Mouse (Mus musculus) hindlimb bud, embryonic 11.5 days (tissue): ENCODE data around the gene Tcf7l1.

Experiments
- DNase-seq: peaks from one replicate; pipeline ENCODE4 v3.0.0-alpha.2; 2012; ENCODE audit warnings: low read depth, low spot score; ENCODE audit errors: extremely low spot score

The Tcf7l1 gene

DNA sequence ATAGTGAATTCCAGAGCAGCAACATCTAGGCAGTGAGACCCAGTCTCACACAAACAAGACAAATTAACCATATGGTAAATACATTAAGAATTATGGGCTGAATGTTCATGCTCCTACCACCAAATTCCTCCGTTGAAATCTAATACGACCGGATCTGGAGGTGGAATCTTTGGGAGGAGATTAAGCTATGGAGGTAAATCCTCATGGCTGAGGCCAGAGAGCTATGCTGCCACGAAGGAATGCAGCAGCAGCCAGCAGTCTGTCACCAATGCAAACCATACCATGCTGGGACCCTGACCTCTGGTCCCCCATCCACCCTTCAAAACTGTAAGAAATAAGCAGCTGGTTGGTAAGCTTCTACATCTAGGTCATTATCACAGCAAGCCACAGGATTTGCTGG is 41.9 kb downstream of the Tcf7l1 start:
- no peak for DNase-seq

DNA sequence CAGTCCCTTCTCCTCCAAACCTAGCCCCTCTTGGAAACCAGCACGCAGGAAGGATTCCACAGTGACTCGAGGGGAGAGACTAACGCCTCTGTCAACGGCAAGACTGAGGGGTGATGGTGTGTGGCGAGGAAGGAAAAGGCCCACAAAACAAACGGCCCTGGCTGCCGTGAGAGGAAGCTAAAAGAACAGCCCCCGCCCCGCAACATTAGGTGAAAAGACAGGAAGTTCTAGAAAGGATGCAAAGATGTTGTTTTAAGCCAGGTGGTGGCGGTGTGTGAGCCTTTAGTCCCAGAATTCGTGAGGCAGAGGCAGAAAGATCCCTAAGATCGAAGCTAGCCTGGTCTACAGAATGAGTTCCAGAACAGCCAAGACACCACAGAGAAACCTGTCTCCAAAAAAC is 43.3 kb downstream of the Tcf7l1 start:
- DNase-seq: no peak

DNA sequence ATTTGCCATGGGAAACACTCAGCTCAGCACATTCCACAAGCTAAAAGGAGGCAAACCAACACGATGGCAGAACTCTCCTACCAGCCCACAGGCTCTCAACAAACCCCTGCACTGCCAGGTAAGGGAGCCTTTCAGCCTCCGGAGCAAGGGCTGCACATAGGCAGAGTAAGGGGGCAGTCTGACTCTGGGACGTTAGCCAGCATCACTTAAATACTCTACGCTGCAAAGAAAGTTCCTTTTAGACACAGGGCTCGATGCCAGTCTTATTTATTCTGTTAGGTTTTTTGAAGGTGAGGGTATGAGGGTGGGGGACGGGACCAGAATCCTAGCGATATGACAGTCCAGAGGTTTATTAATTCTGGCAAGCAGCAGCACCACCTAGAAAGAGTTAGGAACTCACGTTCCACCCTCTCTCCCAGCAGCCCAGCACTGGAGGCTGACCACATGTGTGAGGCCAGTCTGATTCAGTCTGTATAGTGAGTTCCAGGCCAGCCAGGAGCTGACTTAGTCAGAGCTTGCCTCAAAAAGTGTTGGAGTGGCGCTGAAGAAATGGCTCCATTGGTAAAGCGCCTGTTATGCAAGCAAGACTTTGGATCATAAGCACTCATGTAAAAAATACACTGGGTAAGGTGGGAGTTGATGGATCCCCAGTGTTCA is 44.8 kb downstream of the Tcf7l1 start:
- DNase-seq: no peak

DNA sequence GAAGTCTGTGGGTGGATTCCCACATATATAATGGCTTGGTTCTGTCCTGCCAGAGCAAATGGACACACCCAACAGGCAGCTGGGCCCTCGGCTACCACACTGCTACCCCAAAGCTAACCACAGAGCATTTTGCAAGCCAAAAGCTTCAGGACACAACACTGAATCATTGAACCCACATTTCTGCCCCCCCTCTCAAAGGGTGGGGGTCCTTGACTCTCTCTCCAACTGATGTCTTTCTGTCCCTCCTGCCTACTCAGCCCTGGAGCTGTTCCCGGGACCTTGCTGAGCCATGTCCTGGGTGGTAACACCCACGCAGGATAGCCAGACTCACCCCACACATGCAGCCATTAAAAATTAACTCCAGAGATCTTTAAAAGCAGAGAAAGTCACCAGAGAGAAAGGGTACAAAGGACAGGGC is 45.4 kb downstream of the Tcf7l1 start:
- DNase-seq: no peak

DNA sequence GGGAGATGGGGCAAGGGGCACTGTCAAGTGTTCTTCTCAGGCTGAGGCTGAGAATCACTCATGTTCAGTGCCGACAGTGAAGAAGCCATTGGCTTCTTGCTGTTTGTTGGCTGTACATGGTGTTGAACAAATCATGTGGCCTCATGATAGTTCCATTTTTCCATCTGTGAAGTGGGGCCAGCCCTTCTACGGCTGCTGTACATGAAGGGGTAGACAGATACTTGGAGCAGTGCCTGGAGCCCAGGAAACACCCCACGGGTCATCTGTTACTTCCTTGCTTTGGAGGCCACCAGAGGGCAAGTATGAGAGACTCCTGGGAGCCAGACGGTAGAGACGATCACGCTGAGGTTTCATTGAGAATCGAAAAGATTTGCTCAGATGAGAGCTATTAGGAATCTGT is 46.7 kb downstream of the Tcf7l1 start:
- DNase-seq: no peak

DNA sequence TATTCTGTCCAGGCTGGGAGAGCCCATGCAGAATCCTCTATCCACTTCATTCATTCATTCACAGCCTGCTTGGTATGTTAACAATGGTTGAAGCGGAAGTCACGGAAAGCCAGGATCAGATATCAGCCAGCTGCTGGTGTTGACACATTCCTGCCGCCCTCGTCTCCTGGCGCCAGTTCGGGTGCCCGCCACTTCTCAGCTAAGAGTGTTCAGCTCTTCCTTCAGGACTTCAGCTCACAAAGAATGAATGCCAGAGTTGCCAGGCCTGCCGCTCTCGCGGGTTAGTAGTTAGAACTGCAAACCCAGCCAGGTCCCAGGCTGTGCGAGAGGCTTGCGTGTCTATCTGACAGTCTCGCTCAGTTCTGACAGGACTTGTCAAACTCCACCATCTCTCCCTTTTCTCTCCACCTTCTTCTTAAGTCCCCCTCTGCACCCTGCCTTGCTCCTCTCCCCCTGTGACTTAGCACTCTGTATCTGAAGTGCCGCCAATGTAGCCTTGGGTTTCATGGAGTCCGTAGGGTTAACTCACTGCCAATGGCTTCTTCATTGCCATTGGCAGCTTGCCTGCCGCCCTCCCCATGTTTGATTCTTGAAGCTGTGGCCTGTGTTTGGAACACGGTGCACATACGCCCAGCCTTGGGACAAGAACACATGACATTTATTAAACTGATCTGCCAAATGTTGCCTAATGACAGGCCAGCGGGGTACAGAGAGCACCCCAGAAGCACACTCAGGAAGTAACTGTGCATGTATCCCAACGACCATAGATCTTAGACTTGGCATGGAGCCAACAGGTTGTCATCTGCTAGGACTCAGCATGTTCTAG is 48.2 kb downstream of the Tcf7l1 start:
- no peak for DNase-seq

DNA sequence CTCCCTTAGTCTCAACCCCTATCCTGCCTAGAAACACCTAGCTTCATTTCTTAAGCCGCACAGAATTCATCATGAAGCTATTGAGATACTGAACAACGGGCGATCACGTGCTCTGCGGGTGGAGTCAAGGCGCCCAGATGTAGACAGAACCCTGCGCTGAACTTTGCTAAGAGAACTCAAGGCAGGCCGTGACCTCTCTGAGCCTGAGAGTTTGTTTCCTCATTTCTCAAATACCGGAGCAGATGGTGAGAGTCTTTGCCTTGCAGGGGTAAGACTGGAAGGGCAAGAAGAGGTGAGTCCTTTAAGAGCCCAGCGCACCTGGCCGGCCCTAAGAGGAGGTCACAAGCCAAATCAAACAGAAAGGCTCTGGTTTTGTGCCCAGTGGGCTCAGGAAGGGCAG is 52.2 kb downstream of the Tcf7l1 start:
- no peak for DNase-seq

DNA sequence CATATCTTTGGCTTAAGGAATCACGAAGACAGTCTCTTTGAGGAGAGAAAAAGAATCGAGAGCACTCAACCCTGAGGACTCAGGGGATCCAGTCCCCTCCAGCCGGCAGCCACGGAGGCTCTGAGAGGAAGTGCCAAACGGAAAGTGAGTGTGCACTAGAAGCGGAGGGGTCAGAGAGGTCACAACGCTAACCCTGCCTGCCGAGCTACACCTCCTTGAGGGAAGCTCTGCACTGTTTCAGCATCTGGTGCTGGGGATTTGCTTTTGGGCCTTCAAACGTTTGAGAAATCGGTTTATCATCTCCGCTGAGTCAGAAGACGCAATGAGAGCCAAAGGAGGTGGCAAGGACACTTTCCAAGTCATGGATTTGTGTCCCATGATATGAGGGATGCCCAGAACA is 53.8 kb downstream of the Tcf7l1 start:
- DNase-seq: no peak

DNA sequence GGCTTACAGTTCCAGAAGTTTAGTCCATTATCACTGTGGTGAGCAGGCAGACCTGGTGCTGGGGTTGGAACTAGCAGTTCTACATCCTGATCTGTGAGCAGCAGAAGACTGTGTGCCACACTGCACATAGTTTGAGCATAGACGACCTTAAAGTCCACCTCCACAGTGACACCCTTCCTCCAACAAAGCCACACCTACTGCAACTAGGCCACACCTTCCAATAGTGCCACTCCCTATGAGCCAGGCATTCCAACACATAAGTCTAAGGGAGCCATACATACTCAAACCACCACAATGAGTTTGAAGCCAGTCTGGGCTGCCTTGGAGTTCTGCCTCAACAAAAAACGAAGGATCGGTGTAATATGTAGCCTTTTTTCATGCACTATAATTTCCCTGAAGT is 55.7 kb downstream of the Tcf7l1 start:
- no peak for DNase-seq

DNA sequence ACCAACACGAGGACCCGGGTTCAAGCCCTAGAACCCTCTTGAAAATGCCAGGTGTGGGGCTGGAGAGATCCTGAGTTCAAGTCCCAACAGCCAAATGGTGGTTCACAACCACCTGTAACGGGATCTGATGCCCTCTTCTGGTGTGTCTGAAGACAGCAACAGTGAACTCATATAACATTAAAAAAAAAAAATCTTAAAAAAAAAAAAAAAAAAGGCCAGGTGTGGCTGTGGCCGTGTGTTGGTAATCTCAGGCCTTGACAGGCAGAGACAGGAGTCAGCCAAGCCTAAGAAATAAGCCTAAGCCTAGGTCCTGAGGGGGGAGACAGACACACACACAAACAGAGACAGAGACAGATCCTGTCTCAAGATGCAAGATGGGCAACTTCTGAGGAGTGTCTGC is 56.9 kb downstream of the Tcf7l1 start:
- no peak for DNase-seq

DNA sequence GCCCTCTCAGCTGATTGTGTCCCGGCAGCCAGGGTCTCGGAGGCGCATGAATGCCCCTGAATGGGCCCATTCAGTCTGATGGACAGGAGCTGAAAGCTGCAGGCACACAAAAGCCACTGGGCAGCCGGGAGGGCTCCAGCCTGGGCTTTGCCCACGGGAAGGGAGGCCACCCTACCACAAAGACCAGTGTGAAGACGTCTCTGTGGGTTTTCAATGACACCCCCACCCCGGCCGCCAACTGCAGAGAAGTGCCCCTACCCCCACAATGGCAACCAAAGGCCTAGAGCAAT is 58.5 kb downstream of the Tcf7l1 start:
- DNase-seq: no peak

DNA sequence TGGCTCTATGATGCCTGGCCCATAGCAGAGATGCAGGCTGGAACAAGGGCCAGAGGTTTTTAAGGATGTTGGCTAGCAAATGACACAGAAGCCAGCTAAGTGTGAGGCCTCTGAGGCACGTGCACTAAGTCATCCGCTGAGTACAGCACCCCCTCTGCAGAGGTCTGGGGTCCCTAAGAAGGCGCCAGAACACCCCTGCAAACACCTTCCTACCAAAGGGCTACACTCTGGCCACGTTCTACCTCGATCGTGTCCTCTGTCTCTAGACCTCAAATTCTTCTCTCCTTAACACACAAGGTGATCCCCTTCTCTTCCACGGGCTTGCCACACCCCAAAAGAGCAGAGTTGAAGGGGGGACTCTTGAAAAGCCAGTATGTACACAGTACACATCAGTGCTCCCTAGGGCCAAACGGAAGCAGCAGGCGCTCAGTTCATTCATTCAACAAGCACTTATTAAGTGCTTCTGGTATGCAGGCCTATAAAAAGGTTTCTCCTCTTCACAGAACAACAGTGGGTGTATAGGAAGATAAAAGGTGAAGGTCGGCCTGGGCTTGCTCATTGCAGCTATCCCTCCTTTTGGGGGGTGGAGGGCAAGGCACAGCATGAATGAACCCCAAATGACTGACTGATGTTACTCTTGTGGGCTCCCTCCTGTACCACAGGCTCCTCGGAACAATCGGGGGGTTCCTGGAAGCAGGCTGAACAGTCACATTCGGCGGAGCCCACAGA is 59.1 kb downstream of the Tcf7l1 start:
- DNase-seq: no peak

DNA sequence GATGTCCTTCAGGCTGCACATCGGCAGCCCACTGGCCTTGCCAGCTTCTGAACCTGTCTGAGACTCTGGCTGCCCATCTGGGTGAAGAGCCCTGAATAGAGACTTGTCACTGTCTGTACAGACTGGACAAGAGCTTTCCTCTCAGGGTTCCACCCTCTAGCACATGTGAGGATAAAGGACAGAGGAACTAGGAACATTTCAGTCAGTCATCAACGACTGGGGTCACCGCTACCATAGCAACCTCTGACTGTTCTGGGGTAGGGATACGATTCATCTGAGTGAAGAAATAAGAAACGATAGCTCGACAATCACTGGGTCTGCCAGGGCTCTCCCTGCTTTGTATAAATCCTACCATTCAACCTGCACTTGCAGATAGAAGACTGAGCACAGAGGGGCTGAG is 61.2 kb downstream of the Tcf7l1 start:
- DNase-seq: no peak

DNA sequence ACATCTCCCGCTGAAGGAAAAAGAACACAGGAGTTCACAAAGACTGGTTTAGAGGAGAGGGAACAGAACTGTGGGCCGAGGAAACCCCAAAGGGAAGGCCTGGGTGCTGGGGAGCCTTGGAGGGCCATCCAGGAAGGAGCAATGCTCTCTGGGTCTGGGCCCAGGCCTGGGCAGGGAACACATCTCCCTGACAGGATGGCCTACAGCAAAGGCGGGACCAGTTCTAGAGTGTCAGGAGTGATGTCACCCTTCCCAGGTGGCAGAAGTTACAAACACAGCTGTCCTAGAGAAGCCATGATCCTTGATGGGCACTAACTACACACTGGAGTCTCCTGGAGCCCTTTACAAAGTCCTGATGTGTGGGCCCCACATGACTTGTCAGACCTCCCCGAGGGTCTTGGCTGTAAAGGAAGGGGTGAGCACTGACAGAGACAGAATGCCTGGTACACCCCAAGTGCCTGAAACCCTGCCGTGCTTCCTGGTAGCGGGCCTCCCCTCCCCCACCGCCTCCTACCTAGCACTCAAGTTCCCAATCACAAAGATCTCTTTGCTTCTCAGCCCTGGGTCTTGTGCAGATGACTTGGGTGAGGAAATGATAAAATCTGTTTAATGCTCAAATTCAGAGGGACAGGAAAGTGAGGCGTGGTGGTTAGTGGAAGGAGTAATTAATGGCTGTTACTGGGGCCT is 64.4 kb downstream of the Tcf7l1 start:
- DNase-seq: no peak

DNA sequence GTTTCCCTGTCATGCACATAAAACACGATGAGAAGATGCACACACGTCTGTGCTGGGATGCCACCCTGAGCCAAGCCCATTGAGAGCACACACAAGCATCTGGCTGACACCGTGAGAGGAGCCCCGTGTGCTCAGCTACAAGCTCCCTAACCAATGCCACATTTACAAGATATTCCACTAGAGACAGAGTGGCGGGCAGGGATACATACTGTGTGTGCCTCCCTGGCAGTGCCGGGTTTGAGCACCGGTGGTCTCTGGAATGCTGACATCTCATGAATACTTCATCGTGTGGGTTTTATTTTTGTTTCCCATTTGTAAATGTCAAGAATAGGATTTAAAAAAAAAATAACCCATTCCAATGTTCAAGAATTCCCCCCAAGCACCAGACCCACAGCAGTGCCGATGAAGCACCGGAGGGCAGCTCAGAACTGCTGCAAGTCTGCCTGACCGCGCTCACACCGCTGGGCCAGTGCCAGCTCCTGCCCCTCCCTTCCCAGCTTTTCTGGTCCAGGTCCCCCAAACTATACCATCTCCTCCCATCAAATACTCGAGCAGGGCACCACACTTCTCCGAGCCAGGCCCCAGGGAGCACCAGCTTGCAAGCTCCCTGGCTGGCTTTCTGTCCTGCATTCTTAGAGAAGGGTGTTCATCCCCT is 65.2 kb downstream of the Tcf7l1 start:
- DNase-seq: no peak

DNA sequence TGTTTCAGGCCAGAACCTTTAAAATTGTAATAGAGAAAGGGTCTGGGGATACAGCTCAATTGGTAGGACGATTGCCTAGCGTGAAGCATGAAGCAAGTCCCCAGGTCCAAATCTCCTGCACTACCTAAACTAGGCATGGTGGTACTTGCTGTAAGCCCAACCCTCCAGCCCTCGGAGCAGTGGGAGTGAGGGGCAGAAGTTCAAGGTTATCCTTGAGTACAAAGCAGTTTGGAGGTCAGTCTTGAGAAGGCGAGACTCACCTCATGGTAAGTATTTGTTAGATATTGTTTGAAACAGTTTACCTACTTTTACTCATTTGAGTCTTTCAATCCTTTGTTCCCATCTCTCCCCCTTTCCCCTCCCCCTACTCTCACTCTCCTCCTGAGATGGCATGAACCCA is 65.9 kb downstream of the Tcf7l1 start:
- no peak for DNase-seq

DNA sequence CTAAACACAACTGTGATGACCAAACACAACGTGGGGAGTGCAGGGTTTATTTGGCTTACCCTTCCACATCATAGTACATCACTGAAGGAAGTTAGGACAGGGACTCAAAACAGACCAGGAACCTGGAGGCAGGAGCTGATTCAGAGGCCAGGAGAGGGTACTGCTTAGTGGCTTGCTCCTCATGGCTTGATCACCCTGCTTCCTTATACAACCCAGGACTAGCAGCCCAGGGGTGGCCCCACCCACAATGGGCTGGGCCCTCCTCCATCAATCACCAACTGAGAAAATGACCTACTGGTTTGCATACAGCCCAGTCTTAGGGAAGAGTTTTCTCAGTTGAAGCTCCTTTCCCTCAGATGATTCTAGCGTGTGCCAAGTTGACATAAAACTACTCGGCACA is 68.2 kb downstream of the Tcf7l1 start:
- DNase-seq: no peak

DNA sequence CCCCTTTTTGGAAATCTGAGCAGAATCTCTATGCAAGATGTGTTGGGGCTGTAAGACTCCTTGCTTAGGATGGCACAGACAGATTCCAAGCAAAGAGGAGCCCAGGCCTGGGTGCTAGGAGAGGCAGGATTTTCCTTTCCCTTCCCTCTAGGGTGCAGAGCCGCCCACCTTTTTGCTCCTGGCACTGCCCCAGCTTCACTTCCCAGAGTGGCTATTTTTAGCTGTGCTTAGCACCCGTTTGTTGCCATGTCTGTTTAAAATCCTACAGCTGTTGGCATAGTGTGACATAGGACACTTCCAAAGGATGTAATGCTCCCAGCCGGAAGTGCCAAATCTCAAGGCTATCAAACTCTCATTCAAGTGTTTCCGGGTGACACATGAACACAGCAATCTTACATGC is 74.3 kb downstream of the Tcf7l1 start:
- no peak for DNase-seq

DNA sequence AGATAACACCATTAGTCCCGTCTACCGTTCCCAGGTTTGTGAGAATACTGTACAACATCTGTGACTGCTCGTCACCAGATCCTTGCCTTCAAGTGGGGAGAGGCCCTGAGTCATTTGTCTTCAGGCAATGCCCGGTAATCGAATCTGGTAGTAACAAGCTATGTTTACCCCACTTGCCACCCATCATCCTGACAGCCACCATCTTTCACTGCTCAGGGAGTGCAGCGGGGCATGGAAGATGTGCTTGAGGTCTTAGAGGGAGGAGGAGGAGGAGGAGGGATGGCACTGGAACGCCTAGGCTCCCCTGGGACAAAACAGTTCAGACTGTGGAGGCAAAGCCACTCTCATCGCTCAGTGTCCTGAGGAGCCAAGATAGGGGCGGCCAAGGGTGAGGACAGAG is 74.8 kb downstream of the Tcf7l1 start:
- no peak for DNase-seq

DNA sequence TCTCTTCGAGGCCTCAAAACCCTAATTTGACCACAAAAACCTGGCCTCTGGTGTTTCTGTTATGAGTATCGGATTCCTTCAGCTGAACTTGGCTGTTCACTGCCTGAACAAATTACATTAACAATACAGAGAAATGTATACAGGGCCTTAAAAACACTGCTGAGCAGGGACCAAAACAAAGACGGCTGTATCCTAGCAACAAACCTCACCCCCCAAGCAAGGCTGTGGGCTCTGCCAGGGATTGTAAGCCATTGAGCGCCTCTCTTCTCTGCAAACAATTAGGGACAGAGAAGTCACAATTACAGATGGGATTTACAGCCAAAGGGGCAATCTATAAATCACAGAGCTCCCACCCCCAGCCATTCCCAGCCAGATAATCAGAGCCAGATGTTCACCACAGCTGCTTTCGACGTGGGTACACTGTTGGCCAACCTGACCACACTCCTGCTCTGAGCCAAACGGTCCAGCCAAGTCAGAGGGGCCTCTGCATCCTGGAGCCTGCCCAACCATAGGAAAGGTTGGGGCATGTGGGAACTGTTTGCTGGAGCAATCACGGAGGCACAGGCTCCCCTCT is 77.5 kb downstream of the Tcf7l1 start:
- DNase-seq: peak; percentile 98
